In genomic region chr7:111319917-111320316, GRCm38 (mm10) we compare ENCODE assay signal across 16 mouse cellular contexts.
DNase-seq lines count a peak whose midpoint lies in the region.
"Had no signal": no experiment of that assay in that cellular context is flagged by ENCODE, and none has a peak within 500 bp of the region (broad histone marks: within the 10 kb centered on the region; RNA-seq: fewer than 3 reads in every experiment).

No protein-coding gene starts in this region.

- peak; percentile 24 to 50 for DNase-seq in frontal cortex, adult 2 months (ENCODE audit: extremely low spot score in 1 of 2, low spot score in 1 of 2)
- DNase-seq in frontal cortex, postnatal 10 days (ENCODE audit: low spot score in 2 of 2) = no peak
- DNase-seq in right cerebral cortex, adult 18-20 months = peak; percentile 24
- DNase-seq in right cerebral cortex, postnatal 4 days = no peak
- peak; percentile 71 for DNase-seq in telencephalon, adult 2 months (ENCODE audit: low read depth, low spot score)
- DNase-seq in MN1 (ENCODE audit: low spot score) = no peak
- DNase-seq: adrenal gland, adult 8-10 months; adrenal gland, postnatal 14 days; adrenal gland, postnatal 36 days; cerebellum, adult 11 months; cerebellum, adult 18-20 months; cerebellum, adult 8-10 months; cerebellum, adult 9-11 months; cerebellum, postnatal 14 days; cerebellum, postnatal 36 days; embryo, embryonic 11 days had no signal

Comparison
In these comparisons a context has a peak if more than half of its experiments do, and no peak if none do; other contexts are left out.
1. DNase-seq: peak in frontal cortex, adult 2 months (2 of 2), right cerebral cortex, adult 18-20 months (single experiment) and telencephalon, adult 2 months (single experiment); none in frontal cortex, postnatal 10 days (0 of 2), right cerebral cortex, postnatal 4 days (single experiment) and MN1 (single experiment).